Mouse (Mus musculus) C2C12 (cell line): ENCODE results near the gene Ckap4.

Experiments used
- CEBPB ChIP-seq: IDR thresholded peaks from one replicate; pipeline ENCODE4 v1.6.1; 2011; ENCODE audit warnings: low read depth, mild to moderate bottlenecking, control low read depth, moderate library complexity
- CTCF ChIP-seq: IDR thresholded peaks from one replicate; pipeline ENCODE4 v1.5.1; 2011; ENCODE audit not compliant: control insufficient read depth, insufficient read depth, insufficient read length
- FOSL1 ChIP-seq: IDR thresholded peaks from one replicate; pipeline ENCODE4 v1.8.0; 2011; ENCODE audit warnings: mild to moderate bottlenecking, low read length; ENCODE audit not compliant: poor library complexity, insufficient read depth, severe bottlenecking
- MAX ChIP-seq: IDR thresholded peaks from one replicate; pipeline ENCODE4 v1.6.1; 2011; ENCODE audit warnings: mild to moderate bottlenecking, control low read depth
- MYOD1 ChIP-seq: IDR thresholded peaks from one replicate; pipeline ENCODE4 v1.6.1; 2011; ENCODE audit warnings: low read depth; ENCODE audit not compliant: control insufficient read depth, insufficient read length
- MYOG ChIP-seq: IDR thresholded peaks from one replicate; pipeline ENCODE4 v1.6.1; 2011; ENCODE audit not compliant: control insufficient read depth, insufficient read length; ENCODE audit errors: extremely low read depth
- USF1 ChIP-seq: IDR thresholded peaks from one replicate; pipeline ENCODE4 v1.6.1; 2011; ENCODE audit warnings: low read depth, mild to moderate bottlenecking, control low read depth, moderate library complexity

GRCm38 (mm10) chr10:84527631-84528030 lies 6.2 kb downstream of the Ckap4 start:
- TF ChIP-seq CTCF, result no peak
- no peak for TF ChIP-seq MYOG
- no peak for TF ChIP-seq MAX
- no peak for TF ChIP-seq MYOD1
- TF ChIP-seq FOSL1, result no peak
- no peak for TF ChIP-seq USF1
- no peak for TF ChIP-seq CEBPB
